Mouse (Mus musculus) urinary bladder, postnatal 4 days (tissue): ENCODE results near the gene Vat1.
"Not testable (repeated sequence)": the region's sequence is repeated elsewhere in the genome, so short reads cannot be mapped to it uniquely, and the experiment has no call there.

ENCODE experiments used
- DNase-seq, 2 experiments: peaks; one replicate each; pipeline ENCODE4 v3.0.0; 2021 to 2022; ENCODE audit warnings: low spot score in 2 of 2

Gene Vat1

GRCm38 (mm10) chr11:101465101-101465868 is 745 bp downstream of the Vat1 start:
- DNase-seq = peak; percentile 80 to 81

DNA sequence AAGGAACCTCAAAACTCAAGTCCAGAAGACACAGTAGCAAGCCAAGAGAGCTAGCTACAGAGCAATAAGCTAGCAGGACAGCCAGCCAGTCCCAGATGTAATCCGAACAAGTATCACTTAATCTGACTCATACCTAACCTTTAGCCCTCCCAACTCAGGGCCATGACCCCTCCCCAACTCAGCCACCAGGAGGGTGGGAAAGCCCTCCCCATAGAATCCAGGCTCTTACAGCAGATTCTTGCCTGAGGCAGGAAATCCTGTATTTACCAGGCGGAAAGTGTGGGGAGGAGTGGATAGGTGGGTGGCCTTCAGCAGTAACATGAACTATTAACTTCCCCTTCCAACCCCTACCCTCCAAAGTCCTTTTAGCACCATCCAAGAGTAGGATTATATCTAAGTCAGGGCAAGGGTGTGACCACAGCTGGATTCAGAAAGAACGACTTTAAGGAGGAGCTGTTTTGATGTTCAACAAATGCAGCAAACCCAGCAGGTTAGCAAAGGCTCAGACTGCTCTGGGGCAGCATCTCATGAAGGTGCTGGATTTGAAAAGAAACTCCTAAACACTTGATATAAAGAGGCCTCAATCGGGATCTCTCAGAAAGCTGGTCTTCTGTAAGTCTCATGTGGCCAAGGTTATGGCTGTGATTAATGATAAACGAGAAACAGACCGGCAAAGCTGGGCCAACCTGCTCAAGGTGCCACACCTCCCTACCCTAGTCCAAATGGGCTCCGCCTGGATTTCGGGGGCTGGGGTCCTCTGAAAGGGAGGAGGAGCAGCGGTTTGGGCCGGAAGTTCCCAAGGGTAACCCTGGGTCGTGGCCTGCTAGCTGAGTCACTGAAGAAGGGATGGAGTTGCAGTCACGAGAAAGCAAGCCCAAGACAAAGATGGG is 1.6 kb downstream of the Vat1 start, which contains the start of gene Rnd2:
Gene Rnd2, plus strand, starts transcription at position 789 of the 890 bp plus-strand sequence.
- DNase-seq = no peak

- DNase-seq = no peak
These were observed 3.2 kb downstream of the Vat1 start for GRCm38 (mm10) chr11:101462583-101463440.

DNA sequence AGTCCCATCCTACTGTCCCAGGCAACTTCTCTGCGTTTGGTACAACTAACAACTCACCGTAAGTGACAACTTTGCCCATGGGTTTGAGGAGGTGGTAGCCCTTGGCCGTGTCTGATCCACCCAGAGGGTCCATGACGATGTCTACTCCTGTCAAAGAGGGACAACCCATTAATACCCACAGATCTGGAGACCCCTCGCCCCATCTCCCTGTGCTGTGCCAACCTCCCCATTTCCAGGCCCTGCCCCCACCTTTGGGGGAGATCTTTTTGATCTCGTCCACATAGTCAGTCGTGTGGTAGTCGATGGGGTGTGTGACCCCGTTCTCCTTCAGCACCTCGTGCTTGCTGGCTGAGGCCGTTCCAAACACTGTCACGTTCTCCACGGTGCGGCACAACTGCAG is 3.9 kb downstream of the Vat1 start:
- no peak for DNase-seq

- no peak for DNase-seq
These were observed 5.7 kb downstream of the Vat1 start for GRCm38 (mm10) chr11:101460321-101460720.

GRCm38 (mm10) chr11:101459716-101460115 is 6.3 kb downstream of the Vat1 start:
- DNase-seq = no peak

GRCm38 (mm10) chr11:101458217-101458616 is 7.8 kb downstream of the Vat1 start:
- DNase-seq = no peak

GRCm38 (mm10) chr11:101457631-101458030 is 8.4 kb downstream of the Vat1 start:
- DNase-seq = no peak

DNA sequence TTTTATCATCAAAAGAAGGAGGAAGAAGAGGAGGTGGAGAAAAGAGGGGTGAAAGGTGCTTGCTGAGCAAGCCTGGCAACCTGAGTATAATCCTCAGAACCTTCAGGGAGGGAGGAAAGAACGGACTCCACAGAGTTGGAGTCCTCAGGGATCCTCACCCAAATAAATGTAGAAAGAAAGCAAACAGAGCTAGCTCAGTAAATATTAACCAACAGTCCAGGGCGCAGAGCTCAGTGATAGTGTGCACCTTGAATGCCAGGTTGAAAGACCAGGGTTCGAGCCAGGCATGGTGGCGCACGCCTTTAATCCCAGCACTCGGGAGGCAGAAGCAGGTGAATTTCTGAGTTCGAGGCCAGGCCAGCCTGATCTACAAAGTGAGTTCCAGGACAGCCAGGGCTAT is 10.4 kb downstream of the Vat1 start:
- DNase-seq = no peak

DNA sequence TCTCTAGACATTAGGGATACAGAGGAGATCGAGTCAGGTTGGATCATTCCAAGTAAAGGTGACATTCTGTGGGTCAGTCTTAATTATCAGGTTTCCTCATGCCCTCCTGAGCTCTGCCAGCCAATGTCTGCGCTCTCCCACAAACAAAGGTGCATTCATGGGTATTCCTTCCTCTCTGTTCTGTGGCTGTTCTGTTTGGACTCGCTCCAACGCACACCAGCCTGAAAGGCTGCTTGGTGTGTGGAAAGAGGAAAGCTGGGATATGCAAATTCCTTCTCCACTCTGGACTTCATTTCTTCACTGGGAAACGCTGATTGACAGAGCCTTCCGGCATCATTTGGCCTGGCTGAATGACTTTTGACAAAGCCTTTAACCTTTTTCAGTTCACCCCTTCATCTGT is 11.3 kb downstream of the Vat1 start:
- DNase-seq = no peak

DNA sequence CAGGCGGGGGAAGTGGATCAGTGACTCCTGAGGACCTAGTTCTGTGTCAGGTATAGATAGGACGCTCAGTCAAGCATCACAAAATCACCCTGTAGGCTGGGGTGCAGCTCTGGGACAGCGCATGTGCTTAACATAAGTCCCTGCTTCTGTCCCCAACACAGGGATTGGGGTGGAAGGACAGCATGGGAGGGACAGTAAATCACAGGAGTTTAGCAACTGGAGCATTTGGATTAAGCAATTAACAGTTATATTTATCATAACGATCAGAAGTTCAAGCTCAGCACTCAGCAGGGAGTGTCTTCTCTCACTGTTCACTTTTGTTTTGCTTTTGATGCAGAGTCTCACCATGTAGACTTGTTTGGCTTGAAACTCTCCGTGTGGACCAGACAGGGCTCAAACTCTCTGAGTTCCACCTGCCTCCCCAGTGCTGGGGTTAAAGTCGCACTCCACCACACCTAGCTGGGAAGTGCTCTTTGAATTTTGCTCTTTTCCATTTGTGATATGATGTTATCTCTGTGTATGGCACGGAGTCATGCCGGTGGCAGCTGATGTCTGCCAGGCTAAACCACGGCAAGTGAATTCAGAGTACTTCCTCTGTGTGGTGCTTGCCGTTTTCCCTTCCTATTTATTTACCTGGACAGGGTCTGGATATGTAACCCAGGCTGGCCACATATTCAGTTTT is 13.8 kb downstream of the Vat1 start:
- DNase-seq = peak in 1 of 2 experiments; percentile 34

- DNase-seq = no peak
These were observed 14.5 kb downstream of the Vat1 start for GRCm38 (mm10) chr11:101451536-101451935.

GRCm38 (mm10) chr11:101450394-101450793 is 15.6 kb downstream of the Vat1 start:
- no peak for DNase-seq

- DNase-seq = not testable (repeated sequence)
These were observed 16.4 kb downstream of the Vat1 start for GRCm38 (mm10) chr11:101449596-101449995.

DNA sequence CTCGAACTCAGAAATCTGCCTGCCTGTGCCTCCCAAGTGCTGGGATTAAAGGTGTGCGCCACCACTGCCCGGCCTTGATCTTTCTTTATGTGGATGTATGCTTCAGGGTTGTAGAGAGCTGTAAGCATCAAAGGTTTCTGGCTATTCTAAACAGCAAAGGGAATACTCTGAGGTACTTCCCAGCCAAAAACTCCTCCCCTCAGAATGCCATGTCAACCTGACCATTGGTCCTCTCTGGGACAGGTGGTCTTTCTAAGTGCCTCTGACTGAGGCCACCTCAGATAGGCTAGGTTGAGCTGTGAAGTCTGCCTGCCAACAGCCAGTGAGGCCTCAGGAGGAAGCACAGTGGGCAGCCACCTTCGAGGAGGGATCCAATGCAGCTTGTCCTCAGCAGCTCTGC is 17.1 kb downstream of the Vat1 start:
- no peak for DNase-seq

GRCm38 (mm10) chr11:101448274-101448746 is 17.7 kb downstream of the Vat1 start, which contains the start of gene Ifi35:
Ifi35 (plus strand) TSS chr11:101448407.
- peak in 1 of 2 experiments; percentile 61 for DNase-seq

DNA sequence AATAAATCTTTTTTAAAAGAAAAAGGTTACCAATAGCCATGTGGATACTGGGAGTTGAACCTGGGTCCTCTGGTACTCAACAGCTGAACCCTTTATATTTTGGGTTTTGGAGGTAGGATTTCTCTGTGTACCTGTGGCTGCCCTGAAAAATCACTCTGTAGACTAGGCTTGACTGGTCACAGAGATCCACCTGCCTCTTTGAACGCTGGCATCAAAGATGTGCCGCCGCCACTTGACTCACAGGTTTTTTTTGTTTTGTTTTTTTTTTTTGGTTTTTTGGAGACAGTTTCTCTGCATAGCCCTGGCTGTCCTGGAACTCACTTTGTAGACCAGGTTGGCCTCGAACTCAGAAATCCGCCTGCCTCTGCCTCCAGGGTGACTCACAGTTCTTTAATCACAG is 18.2 kb downstream of the Vat1 start:
- DNase-seq = no peak

DNA sequence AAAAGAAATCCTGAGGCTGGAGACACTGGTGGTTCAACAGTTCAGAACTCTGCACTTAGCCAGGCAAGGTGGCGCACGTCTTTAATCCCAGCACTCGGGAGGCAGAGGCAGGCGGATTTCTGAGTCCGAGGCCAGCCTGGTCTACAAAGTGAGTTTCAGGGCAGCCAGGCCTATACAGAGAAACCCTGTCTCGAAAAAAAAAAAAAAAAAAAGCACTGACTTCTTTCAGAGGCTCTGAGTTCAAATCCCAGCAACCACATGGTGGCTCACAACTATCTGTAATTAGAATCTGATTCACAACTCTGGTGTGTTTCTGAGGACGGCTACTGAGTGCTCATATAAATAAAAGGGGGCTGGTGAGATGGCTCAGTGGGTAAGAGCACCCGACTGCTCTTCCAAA is 19.2 kb downstream of the Vat1 start:
- DNase-seq = not testable (repeated sequence)

DNA sequence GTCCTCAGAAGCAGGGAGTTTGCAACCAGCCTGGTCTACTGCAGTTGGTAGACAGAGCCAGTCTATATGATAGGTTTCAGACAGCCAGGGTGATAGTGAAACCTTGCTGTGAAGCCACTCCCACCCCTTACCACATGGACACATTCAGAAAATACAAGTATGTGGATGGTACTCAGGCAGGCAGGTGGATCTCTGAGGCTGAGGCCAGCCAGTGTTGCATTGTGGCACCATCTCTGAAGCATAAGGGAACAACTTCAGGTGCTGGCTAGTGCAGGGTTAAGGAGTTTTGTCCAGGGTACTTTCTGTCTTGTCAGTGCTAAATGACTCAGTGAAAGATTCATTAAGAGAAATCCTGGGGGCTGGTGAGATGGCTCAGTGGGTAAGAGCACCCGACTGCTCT is 19.7 kb downstream of the Vat1 start:
- DNase-seq = no peak

DNA sequence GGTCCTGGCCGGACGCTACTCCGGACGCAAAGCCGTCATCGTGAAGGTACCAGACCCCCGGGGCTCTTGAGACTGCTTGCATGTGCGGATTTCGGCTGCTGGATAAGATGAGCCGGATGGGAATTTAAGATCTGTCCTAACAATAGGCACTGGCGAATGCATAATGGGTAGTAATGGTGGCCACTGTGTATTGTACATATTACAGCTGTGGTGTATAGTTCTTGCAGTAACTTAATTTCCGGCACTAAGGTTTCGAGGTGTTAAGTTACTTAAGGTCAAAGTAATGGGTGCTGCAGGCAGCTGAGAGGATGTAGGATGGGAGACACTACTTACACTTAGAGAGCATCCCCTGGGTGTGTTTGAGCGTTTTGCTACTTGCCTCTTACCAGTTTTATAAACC is 23.3 kb downstream of the Vat1 start:
- no peak for DNase-seq

GRCm38 (mm10) chr11:101442127-101442693 is 23.8 kb downstream of the Vat1 start, which contains the start of gene Rpl27:
Rpl27 (plus strand) TSS chr11:101442298.
- DNase-seq = peak; percentile 95 to 98
